Mouse (Mus musculus): Measurements from ENCODE around the gene Fam149a. TPM values are rescaled to one million over a fixed set of nuclear protein-coding genes. Genes with fewer than 3 reads are reported as not detected.

Gene Fam149a
- polyA plus RNA-seq (2015; fragmentation: Nextera tagmentation; extraction: Ambion mirVana) = 6.0 and 6.1 TPM in 2 replicates

GRCm38 (mm10) chr8:45381963-45382347 lies at the start of gene Fam149a:
Gene Fam149a (minus strand): TSS chr8:45382291.
- Histone ChIP-seq H3K4me1 (replicated peaks) (peaks cover 16% of the 10 kb centered on the region), H3K4me3 (peak within 1 kb of the TSS; percentile 46), H3K9me3 (no peaks in the 10 kb centered on the region), H3K9ac (peak within 1 kb of the TSS; percentile 69), H3K27ac (no peak within 1 kb of the TSS), H3K36me3 (no peaks in the 10 kb centered on the region), H3K4me2 (peak within 1 kb of the TSS; percentile 83), H3K27me3 (peaks cover 15% of the 10 kb centered on the region; the same call in 1 of the 2 replicates)
- 1% methylated on average over 6 of the region's 6 CpGs for WGBS
- peak; percentile 63 for ATAC-seq (ENCODE audit: low FRiP score)

DNA sequence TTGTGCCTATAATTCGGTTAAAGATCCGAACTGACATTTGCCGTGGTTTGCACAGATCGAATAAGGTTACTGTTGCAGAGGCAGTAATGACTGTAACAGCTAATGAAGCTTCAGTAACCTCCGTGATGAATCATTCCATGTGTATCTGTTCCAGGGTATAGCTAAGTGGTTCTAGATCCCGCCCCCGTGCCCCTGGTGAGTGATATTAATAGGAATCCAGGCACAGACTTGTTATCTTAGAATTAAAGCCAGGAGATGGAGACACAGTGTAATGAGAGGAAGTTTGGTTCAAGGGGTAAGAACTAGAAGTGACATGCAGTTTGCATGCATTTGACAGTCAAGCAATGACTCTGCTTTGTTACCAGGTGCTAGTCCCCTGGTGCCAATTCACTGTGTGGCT lies 38.1 kb upstream of the Fam149a start:
- Histone ChIP-seq H3K9me3 (no peaks in the 10 kb centered on the region), H3K27ac (no peak overlapping the region), H3K4me2 (no peak overlapping the region), H3K9ac (no peak overlapping the region), H3K27me3 (no peaks in the 10 kb centered on the region), H3K4me1 (replicated peaks) (no peaks in the 10 kb centered on the region), H3K36me3 (no peaks in the 10 kb centered on the region), H3K4me3 (no peak overlapping the region)
- 91% methylated on average over 7 of the region's 7 CpGs for WGBS
- no peak for ATAC-seq (ENCODE audit: low FRiP score)

DNA sequence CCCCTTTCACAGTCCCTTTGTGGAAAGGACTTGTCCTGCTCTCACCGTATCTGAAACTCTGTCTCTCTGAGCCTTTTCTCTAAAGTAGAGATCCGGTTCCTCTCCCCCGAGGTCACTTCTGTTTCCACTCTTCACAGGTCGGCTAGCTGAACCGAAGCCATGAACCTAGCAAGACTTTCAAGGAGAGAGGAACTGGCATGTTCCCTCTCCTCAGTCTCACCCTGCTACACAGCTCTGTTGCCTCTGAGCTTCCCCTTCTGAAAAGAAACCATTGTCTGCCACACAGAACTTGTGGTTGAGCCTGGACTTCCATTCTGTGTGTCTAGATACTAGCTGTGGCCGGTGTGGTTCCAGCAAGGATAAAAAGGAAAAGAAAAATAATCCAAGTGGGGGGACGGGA lies 32.9 kb upstream of the Fam149a start:
- Histone ChIP-seq H3K27me3 (no peaks in the 10 kb centered on the region), H3K4me2 (no peak overlapping the region), H3K4me1 (replicated peaks) (peaks cover 5% of the 10 kb centered on the region), H3K27ac (no peak overlapping the region), H3K9ac (no peak overlapping the region), H3K4me3 (no peak overlapping the region), H3K36me3 (no peaks in the 10 kb centered on the region), H3K9me3 (no peaks in the 10 kb centered on the region)
- whole genome bisulfite sequencing = 86% methylated on average over 7 of the region's 7 CpGs
- no peak for ATAC-seq (ENCODE audit: low FRiP score)

GRCm38 (mm10) chr8:45410882-45411281 lies 28.8 kb upstream of the Fam149a start, which contains the start of gene Tlr3:
Gene Tlr3 (minus strand): TSS chr8:45411080.
- Histone ChIP-seq H3K36me3 (no peaks in the 10 kb centered on the region), H3K27me3 (no peaks in the 10 kb centered on the region), H3K4me2 (peak within 1 kb of the TSS; percentile 53), H3K4me3 (peak within 1 kb of the TSS; percentile 33), H3K9ac (peak within 1 kb of the TSS; percentile 49; the same call in 1 of the 2 replicates), H3K9me3 (no peaks in the 10 kb centered on the region), H3K27ac (peak within 1 kb of the TSS; percentile 25), H3K4me1 (replicated peaks) (peaks cover 5% of the 10 kb centered on the region)
- 81% methylated on average over 2 of the region's 2 CpGs for WGBS
- ATAC-seq (ENCODE audit: low FRiP score) = no peak

DNA sequence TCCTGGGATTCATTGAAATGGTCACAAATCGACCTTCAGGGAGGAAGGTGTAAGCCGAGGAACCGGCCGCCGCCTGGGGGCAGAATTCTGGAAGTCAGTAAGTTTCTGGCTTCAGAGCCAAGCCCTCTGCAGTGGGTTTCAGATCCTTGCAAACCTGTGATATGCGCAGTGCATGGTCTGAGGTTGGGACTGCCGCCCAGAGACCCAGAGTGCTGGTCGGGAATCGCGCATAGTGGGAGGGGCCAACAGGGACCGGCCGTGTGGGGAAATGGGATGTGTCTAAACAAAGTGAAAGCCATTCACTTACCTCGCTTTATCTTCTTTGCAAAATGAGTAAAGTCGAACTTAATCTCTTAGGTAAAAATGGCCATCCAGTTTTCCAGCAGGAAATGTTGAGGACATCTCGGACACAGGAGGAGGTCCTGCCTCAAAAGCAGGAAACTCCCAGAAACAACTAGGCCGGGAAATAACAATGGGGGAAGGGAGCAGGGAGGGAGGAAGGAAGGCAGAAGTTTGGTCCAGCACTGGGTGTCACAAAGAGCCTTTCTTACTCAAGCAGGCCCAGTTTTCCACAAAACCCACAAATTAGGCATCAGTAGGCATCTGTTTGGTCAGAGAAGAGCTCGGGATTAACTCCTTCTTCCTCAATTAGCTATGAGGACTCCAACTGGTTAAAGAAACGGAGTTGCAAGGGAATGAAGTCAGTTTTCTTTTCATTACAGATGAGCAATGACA lies 28.2 kb upstream of the Fam149a start:
- Histone ChIP-seq H3K27ac (peak overlapping the region; percentile 25), H3K9ac (peak overlapping the region; percentile 49; the same call in 1 of the 2 replicates), H3K36me3 (no peaks in the 10 kb centered on the region), H3K4me2 (peak overlapping the region; percentile 53), H3K4me3 (peak overlapping the region; percentile 33), H3K4me1 (replicated peaks) (peaks cover 5% of the 10 kb centered on the region), H3K27me3 (no peaks in the 10 kb centered on the region), H3K9me3 (no peaks in the 10 kb centered on the region)
- 12% methylated on average over 18 of the region's 18 CpGs for WGBS
- peak; percentile 75 for ATAC-seq (ENCODE audit: low FRiP score)

GRCm38 (mm10) chr8:45409702-45410101 lies 27.6 kb upstream of the Fam149a start:
- Histone ChIP-seq H3K4me2 (peak overlapping the region; percentile 53), H3K9me3 (no peaks in the 10 kb centered on the region), H3K9ac (no peak overlapping the region), H3K36me3 (no peaks in the 10 kb centered on the region), H3K27me3 (no peaks in the 10 kb centered on the region), H3K27ac (no peak overlapping the region), H3K4me3 (peak overlapping the region; percentile 33), H3K4me1 (replicated peaks) (peaks cover 5% of the 10 kb centered on the region)
- no peak for ATAC-seq (ENCODE audit: low FRiP score)
- WGBS = 51% methylated on average over 4 of the region's 4 CpGs

- H3K27ac ChIP-seq = no peak overlapping the region
- H3K27me3 ChIP-seq = peaks cover 15% of the 10 kb centered on the region; the same call in 1 of the 2 replicates
- no peak overlapping the region for H3K4me3 ChIP-seq
- WGBS = 67% methylated on average over 1 of the region's 1 CpGs
- H3K9me3 ChIP-seq = no peaks in the 10 kb centered on the region
- H3K9ac ChIP-seq = no peak overlapping the region
- ATAC-seq (ENCODE audit: low FRiP score) = no peak
- no peaks in the 10 kb centered on the region for H3K36me3 ChIP-seq
- H3K4me2 ChIP-seq = no peak overlapping the region
- peaks cover 16% of the 10 kb centered on the region for H3K4me1 ChIP-seq (replicated peaks)
These were observed 1.2 kb upstream of the Fam149a start for GRCm38 (mm10) chr8:45383250-45383649.

GRCm38 (mm10) chr8:45381075-45381962 lies 772 bp downstream of the Fam149a start:
- Histone ChIP-seq H3K36me3 (no peaks in the 10 kb centered on the region), H3K27me3 (peaks cover 15% of the 10 kb centered on the region; the same call in 1 of the 2 replicates), H3K4me2 (peak overlapping the region; percentile 83), H3K9ac (peak overlapping the region; percentile 69), H3K4me1 (replicated peaks) (peaks cover 16% of the 10 kb centered on the region), H3K27ac (no peak overlapping the region), H3K9me3 (no peaks in the 10 kb centered on the region), H3K4me3 (peak overlapping the region; percentile 46)
- ATAC-seq (ENCODE audit: low FRiP score) = peak; percentile 68
- WGBS = 2% methylated on average over 38 of the region's 38 CpGs

DNA sequence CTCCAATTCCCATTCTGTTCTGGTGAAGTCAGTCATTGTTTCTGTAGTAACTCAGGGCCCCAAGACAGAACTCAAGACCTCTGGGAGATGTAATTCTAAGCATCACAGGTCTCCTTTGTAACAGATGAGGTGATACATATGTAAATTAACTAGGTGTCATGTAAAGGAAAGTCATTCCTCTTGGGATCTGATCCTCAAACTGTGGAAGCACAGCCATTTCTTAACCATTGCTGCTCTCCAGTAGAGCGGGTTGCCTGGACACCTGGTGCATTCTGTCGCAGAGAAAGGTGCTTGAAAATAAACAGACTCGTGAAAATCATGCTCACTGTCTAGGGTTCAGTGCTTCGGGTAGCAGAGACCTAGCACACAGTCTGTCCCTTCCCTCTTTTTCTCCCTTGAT lies 1.5 kb downstream of the Fam149a start:
- H3K4me1 ChIP-seq (replicated peaks) = peaks cover 16% of the 10 kb centered on the region
- H3K4me2 ChIP-seq = peak overlapping the region; percentile 83
- no peaks in the 10 kb centered on the region for H3K36me3 ChIP-seq
- ATAC-seq (ENCODE audit: low FRiP score) = no peak
- H3K4me3 ChIP-seq = peak overlapping the region; percentile 46; the same call in 1 of the 2 replicates
- no peaks in the 10 kb centered on the region for H3K9me3 ChIP-seq
- no peak overlapping the region for H3K27ac ChIP-seq
- H3K27me3 ChIP-seq = peaks cover 15% of the 10 kb centered on the region; the same call in 1 of the 2 replicates
- WGBS = 15% methylated on average over 4 of the region's 4 CpGs
- H3K9ac ChIP-seq = no peak overlapping the region

GRCm38 (mm10) chr8:45374071-45374470 lies 8.0 kb downstream of the Fam149a start:
- no peaks in the 10 kb centered on the region for H3K27me3 ChIP-seq
- 79% methylated on average over 3 of the region's 3 CpGs for WGBS

GRCm38 (mm10) chr8:45367154-45367553 lies 14.9 kb downstream of the Fam149a start:
- no peak overlapping the region for H3K9ac ChIP-seq
- no peak overlapping the region for H3K4me2 ChIP-seq
- H3K9me3 ChIP-seq = no peaks in the 10 kb centered on the region
- ATAC-seq (ENCODE audit: low FRiP score) = no peak
- no peaks in the 10 kb centered on the region for H3K27me3 ChIP-seq
- H3K4me1 ChIP-seq (replicated peaks) = no peaks in the 10 kb centered on the region
- H3K36me3 ChIP-seq = no peaks in the 10 kb centered on the region
- H3K4me3 ChIP-seq = no peak overlapping the region
- H3K27ac ChIP-seq = no peak overlapping the region
- 95% methylated on average over 1 of the region's 1 CpGs for WGBS

More at GRCm38 (mm10) chr8:45374071-45374470, 8.0 kb downstream of the Fam149a start:
- Histone ChIP-seq H3K36me3 (no peaks in the 10 kb centered on the region), H3K4me1 (replicated peaks) (no peaks in the 10 kb centered on the region), H3K9me3 (no peaks in the 10 kb centered on the region), H3K27ac (no peak overlapping the region), H3K4me2 (no peak overlapping the region), H3K9ac (no peak overlapping the region), H3K4me3 (no peak overlapping the region)
- no peak for ATAC-seq (ENCODE audit: low FRiP score)

DNA sequence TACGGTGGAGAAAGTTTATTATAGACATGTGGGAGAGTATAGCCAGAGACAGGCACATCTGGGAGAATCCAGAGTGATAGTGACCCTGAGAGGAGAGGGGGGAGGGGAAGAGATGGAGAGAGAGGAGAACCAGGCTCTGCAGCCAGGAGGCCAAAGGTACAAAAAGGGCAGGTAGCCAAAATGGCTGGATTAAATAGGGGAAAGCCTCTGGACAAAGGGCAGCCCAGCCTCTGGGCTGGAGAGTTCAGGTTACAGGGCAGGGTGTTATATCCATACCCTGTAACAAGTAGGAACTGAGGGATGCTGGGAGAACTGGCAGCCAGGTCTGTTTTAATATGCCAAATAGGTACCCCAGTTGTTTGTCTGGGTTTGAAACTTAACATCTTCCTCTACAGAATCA lies 18.9 kb downstream of the Fam149a start:
- no peak overlapping the region for H3K4me2 ChIP-seq
- H3K9me3 ChIP-seq = no peaks in the 10 kb centered on the region
- no peak overlapping the region for H3K9ac ChIP-seq
- no peak overlapping the region for H3K27ac ChIP-seq
- H3K36me3 ChIP-seq = no peaks in the 10 kb centered on the region
- H3K27me3 ChIP-seq = no peaks in the 10 kb centered on the region
- H3K4me1 ChIP-seq (replicated peaks) = peaks cover 3% of the 10 kb centered on the region; the same call in 1 of the 2 replicates
- ATAC-seq (ENCODE audit: low FRiP score) = no peak
- H3K4me3 ChIP-seq = no peak overlapping the region
- 90% methylated on average over 1 of the region's 1 CpGs for WGBS
